Mouse (Mus musculus) ES-Bruce4 (cell line): Measurements from ENCODE around the gene Zfp869.

ENCODE experiments used
- CTCF ChIP-seq: IDR thresholded peaks from one replicate; pipeline ENCODE4 v1.8.1; 2011; ENCODE audit warnings: low read depth, low read length
- EP300 ChIP-seq: IDR thresholded peaks from 2 replicates; pipeline ENCODE4 v1.6.1; 2011; ENCODE audit warnings: low read depth, low read length; ENCODE audit not compliant: insufficient read depth
- POLR2A ChIP-seq: IDR thresholded peaks from one replicate; pipeline ENCODE4 v1.8.1; 2011; ENCODE audit warnings: low read length; ENCODE audit not compliant: insufficient read depth

GRCm38 (mm10) chr8:69752437-69752836, 41.9 kb upstream of the Zfp869 start:
- TF ChIP-seq POLR2A (no peak), CTCF (no peak), EP300 (no peak)
